Mouse (Mus musculus) E14TG2a.4 (cell line): ENCODE data around the gene Arhgef1.

Source experiments
- CTCF ChIP-seq: conservative IDR thresholded peaks from 2 replicates; pipeline ENCODE4 v1.5.1; 2014; ENCODE audit warnings: low read length
- NANOG ChIP-seq: IDR thresholded peaks from 2 replicates; pipeline ENCODE4 v1.6.1; 2014; ENCODE audit warnings: borderline replicate concordance, low read length, mixed read lengths
- POU5F1 ChIP-seq: IDR thresholded peaks from 2 replicates; pipeline ENCODE4 v1.6.1; 2014; ENCODE audit warnings: low read length, borderline replicate concordance

- no peak for TF ChIP-seq CTCF
- TF ChIP-seq POU5F1, result no peak
- no peak for TF ChIP-seq NANOG
These were observed 4.6 kb downstream of the Arhgef1 start for GRCm38 (mm10) chr7:24907211-24907748.
